Mouse (Mus musculus) gastrocnemius, postnatal 10 days (tissue): ENCODE measurements around the gene Rps25. TPM values are rescaled to one million over a fixed set of nuclear protein-coding genes. Genes with fewer than 3 reads are reported as not detected.
"Not testable (repeated sequence)": the region's sequence is repeated elsewhere in the genome, so short reads cannot be mapped to it uniquely, and the experiment has no call there.

Source experiments
- DNase-seq: peaks from one replicate; pipeline ENCODE4 v3.0.0; 2021; ENCODE audit warnings: mixed read lengths
- long read RNA-seq, 2 experiments: library from polyadenylated mRNA; stranded (forward); transcript quantifications; one replicate each; pipeline ENCODE4 v2.0.0; 2021
- total RNA-seq, 2 experiments: library from RNA; stranded (reverse); gene quantifications; 2 replicates each; pipeline ENCODE4 v1.2.3; 2021

Rps25 gene
- 1,000 to 10,000 TPM; 1,287 to 1,346 TPM for total RNA-seq
- long read RNA-seq, experiment 1, transcript Rps25-201 (5 exons, 1,280 nt) = major isoform, 169 of 184 reads
- long read RNA-seq, experiment 1, partial matches to known transcripts = 9 of 184 reads
- long read RNA-seq, experiment 1, other reads (novel, unspliced or antisense) = 3 of 184 reads
- long read RNA-seq, experiment 2, transcript Rps25-201 (5 exons, 1,280 nt) = major isoform, 130 of 132 reads
- long read RNA-seq, experiment 2, partial matches to known transcripts = 0 of 132 reads
- long read RNA-seq, experiment 2, other reads (novel, unspliced or antisense) = 2 of 132 reads

- DNase-seq = peak; percentile 92
These were observed at the start of gene Rps25, which contains the start of gene Trappc4 for GRCm38 (mm10) chr9:44406906-44407751. Rps25 (plus strand) TSS chr9:44407139. Trappc4 (minus strand) TSS chr9:44407600.

GRCm38 (mm10) chr9:44357207-44357606, 49.7 kb upstream of the Rps25 start:
- no peak for DNase-seq

GRCm38 (mm10) chr9:44361190-44361917, 45.6 kb upstream of the Rps25 start, which contains the start of gene Vps11:
Vps11 (minus strand) TSS chr9:44361670.
- DNase-seq = peak; percentile 94

- not testable (repeated sequence) for DNase-seq
These were observed 45.0 kb upstream of the Rps25 start for GRCm38 (mm10) chr9:44361931-44362330.

- DNase-seq = no peak
These were observed 42.5 kb upstream of the Rps25 start for GRCm38 (mm10) chr9:44364480-44364879.

- DNase-seq = no peak
These were observed 33.6 kb upstream of the Rps25 start for GRCm38 (mm10) chr9:44373386-44373785.

GRCm38 (mm10) chr9:44376141-44376540, 30.8 kb upstream of the Rps25 start:
- DNase-seq = no peak

- DNase-seq = not testable (repeated sequence)
These were observed 29.6 kb upstream of the Rps25 start for GRCm38 (mm10) chr9:44377335-44377734.

GRCm38 (mm10) chr9:44378153-44378730, 28.7 kb upstream of the Rps25 start:
- no peak for DNase-seq

- DNase-seq = peak; percentile 99
These were observed 27.7 kb upstream of the Rps25 start, which contains the start of gene Hyou1 for GRCm38 (mm10) chr9:44379054-44379834. Hyou1 (plus strand) TSS chr9:44379490.

DNA sequence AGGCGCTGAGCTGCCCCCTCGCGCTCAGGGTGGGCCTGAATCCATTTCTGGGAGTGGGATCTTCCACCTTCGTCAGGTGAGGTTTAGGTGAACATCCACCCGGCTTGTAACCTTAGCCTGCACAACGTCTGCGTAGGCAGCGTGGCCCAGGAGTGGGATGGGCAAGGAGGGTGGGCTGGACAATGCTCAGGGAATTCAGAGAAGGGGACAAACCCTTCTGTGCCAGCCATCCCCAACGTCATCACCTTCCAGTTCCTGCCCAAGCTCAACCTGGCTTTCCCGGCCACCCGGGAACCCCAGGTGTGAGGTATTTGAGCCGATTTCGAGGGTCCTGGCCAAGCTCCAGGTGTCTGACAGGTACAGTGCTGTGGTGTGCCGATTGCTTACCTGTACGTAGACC, 27.1 kb upstream of the Rps25 start:
- DNase-seq = no peak

DNA sequence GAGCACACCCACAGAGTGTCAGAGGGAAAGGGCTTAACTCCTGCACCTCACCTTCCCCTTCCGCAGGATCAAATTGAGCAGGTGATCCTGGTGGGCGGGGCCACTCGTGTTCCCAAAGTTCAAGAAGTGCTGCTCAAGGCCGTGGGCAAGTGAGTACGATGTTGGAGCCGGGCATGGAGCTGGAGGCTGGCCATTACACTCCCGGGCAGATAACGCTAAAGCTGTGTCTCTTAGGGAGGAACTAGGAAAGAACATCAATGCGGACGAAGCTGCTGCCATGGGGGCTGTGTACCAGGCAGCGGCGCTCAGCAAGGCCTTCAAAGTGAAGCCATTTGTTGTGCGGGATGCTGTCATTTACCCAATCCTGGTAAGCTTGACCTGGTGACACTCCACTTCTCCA, 22.3 kb upstream of the Rps25 start:
- DNase-seq = no peak

- no peak for DNase-seq
These were observed 19.7 kb upstream of the Rps25 start for GRCm38 (mm10) chr9:44387221-44387620.

DNA sequence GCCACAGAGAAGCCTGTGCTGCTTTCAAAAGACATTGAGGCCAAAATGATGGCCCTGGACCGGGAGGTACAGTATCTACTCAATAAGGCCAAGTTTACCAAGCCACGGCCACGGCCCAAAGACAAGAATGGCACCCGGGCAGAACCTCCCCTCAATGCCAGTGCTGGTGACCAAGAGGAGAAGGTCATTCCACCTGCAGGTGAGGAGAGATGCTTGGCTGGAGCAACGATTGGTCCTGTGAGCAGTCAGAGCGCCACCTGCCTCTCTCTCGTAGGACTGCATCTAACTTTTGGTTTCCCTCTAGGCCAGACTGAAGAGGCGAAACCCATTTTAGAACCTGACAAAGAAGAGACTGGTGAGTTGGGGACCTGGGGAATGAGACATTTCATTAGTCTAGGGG, 17.7 kb upstream of the Rps25 start:
- DNase-seq = peak; percentile 49

- DNase-seq = peak; percentile 79
These were observed 15.5 kb upstream of the Rps25 start for GRCm38 (mm10) chr9:44391466-44391865.

GRCm38 (mm10) chr9:44396684-44397411, 10.1 kb upstream of the Rps25 start, which contains the start of gene Slc37a4:
Slc37a4 (plus strand) TSS chr9:44396852.
- DNase-seq = peak; percentile 86

DNA sequence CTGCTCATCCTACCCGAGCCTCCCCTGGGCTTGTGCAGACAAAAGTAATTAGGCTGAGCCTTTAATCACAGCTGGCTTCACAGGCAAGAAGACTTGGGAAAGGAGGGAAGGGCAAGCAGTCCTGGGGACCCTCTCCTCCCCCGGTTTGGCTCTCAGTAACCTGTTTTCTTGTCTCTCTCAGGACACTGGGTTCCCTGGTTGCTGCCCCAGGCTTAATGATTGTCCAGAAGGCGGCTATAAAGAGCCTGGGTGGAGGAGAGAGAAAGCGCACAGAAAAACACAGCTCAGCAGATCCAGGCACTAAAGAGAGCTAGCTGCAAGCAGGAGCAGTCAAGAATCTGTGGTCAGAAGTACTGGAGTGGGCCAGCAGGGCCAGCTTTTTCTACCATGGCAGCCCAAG, 8.9 kb upstream of the Rps25 start:
- DNase-seq = no peak

- DNase-seq = no peak
These were observed 8.4 kb upstream of the Rps25 start for GRCm38 (mm10) chr9:44398551-44398950.

DNA sequence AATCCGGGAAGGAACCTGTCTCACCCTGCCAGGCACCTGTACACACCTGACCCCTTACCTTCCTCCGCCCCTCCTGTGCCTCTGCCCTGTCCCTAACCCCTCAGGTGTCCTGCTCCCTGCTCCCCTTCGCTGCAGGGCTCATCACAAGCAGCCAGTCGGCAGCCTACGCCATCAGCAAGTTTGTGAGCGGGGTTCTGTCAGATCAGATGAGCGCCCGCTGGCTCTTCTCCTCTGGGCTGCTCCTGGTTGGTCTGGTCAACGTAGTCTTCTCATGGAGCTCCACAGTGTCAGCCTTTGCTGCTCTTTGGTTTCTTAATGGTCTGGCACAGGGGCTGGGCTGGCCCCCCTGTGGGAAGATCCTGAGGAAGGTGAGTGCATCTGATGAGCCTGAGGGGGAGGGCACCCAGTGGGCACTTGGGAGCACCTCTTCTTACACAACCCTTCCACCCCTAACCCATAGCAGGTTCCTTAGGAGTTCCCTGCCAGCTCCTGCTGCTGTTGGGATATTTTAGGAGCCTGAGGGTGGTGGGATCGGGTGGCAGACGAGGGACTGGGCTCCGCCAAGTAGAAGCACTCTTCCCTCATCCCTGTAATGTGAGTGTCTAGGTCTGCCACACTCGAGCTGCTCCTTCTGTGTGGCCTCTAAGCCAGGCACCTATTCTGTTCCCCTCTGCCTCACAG, 7.7 kb upstream of the Rps25 start:
- DNase-seq = no peak

GRCm38 (mm10) chr9:44399795-44400114, 7.2 kb upstream of the Rps25 start:
- no peak for DNase-seq
